In the genomic region with DNA sequence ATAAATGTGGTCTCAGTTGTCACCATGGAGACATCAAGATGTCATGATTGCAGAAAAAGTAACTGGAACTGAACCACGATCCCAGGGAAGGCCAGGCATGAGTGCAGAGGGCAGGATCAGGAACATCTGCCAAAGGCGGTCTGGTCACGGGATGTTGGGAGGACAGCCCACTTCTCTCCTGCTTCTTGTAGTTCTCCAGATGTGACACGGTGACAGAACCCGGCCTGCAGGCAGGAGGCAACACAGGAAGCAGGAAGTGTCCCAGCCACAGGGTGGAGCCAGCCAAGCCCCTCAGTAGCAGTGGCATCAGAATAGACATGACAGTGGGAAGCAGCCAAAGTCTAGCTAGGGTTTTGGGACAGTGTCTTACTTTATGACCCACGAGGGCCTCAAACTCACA, we compare ENCODE assay signal across 10 mouse cellular contexts. TPM values are rescaled to one million over a fixed set of nuclear protein-coding genes. Genes with fewer than 3 reads are reported as not detected.
DNase-seq lines count a peak whose midpoint lies in the region; ATAC-seq lines count a peak whose summit lies in the region.
"Had no signal": no experiment of that assay in that cellular context is flagged by ENCODE, and none has a peak within 500 bp of the region (broad histone marks: within the 10 kb centered on the region; RNA-seq: fewer than 3 reads in every experiment).

No protein-coding gene starts in this region.

- no peak for ATAC-seq in hindbrain, embryonic 13.5 days (ENCODE audit: low FRiP score)
- no peak for ATAC-seq in hindbrain, embryonic 14.5 days (ENCODE audit: low FRiP score)
- ATAC-seq in heart, embryonic 15.5 days (replicated peaks; ENCODE audit: insufficient number of reproducible peaks, insufficient read depth, low FRiP score, low read depth), result 0 out of 2 replicates have a peak, but pooled peaks have one; percentile 19
- no peak for ATAC-seq in midbrain, embryonic 16.5 days

- intact Hi-C loops in gastrocnemius, postnatal 14 days (cut with DNase I; ENCODE audit: low total_unique reads), result no loop called here

- H3K9ac ChIP-seq in hindbrain, embryonic 13.5 days, result no peak overlapping the region
- no peak overlapping the region for H3K9ac ChIP-seq in hindbrain, embryonic 14.5 days
- H3K9ac ChIP-seq in heart, embryonic 15.5 days, result no peak overlapping the region
- no peak overlapping the region for H3K9ac ChIP-seq in midbrain, embryonic 16.5 days (ENCODE audit: low read depth, low read length)

- no peak for DNase-seq in hindbrain, embryonic 14.5 days (ENCODE audit: low spot score)
- DNase-seq in ZHBTc4 (ENCODE audit: low read depth, low spot score), result peak; percentile 43
- DNase-seq in kidney, postnatal 4 days, result peak; percentile 60 to 77
- DNase-seq in cerebellum, adult 8-10 months, result no peak
- DNase-seq in gastrocnemius, postnatal 14 days, result no peak
- DNase-seq: cerebellum, adult 11-12 months had no signal

- no peak overlapping the region for H3K4me3 ChIP-seq in hindbrain, embryonic 13.5 days
- H3K4me3 ChIP-seq in hindbrain, embryonic 14.5 days (replicated peaks; ENCODE audit: low read length), result no peak overlapping the region
- H3K4me3 ChIP-seq in heart, embryonic 15.5 days, result no peak overlapping the region
- no peak overlapping the region for H3K4me3 ChIP-seq in midbrain, embryonic 16.5 days (ENCODE audit: low read depth, low read length)
- H3K4me3 ChIP-seq: myocyte had no signal

- peaks cover 62% of the 10 kb centered on the region for H3K4me1 ChIP-seq in hindbrain, embryonic 13.5 days (replicated peaks)
- H3K4me1 ChIP-seq in hindbrain, embryonic 14.5 days (replicated peaks; ENCODE audit: control insufficient read depth, insufficient read depth, low read length), result peaks cover 17% of the 10 kb centered on the region; the same call in 1 of the 2 replicates
- peaks cover 51% of the 10 kb centered on the region for H3K4me1 ChIP-seq in heart, embryonic 15.5 days (replicated peaks)
- H3K4me1 ChIP-seq in midbrain, embryonic 16.5 days (ENCODE audit: control insufficient read depth, insufficient read depth, low read length), result peaks cover 27% of the 10 kb centered on the region

- H3K27me3 ChIP-seq in hindbrain, embryonic 13.5 days, result no peaks in the 10 kb centered on the region
- no peaks in the 10 kb centered on the region for H3K27me3 ChIP-seq in hindbrain, embryonic 14.5 days (ENCODE audit: control insufficient read depth, insufficient read depth, low read length)
- H3K27me3 ChIP-seq in heart, embryonic 15.5 days, result no peaks in the 10 kb centered on the region
- no peaks in the 10 kb centered on the region for H3K27me3 ChIP-seq in midbrain, embryonic 16.5 days (ENCODE audit: control insufficient read depth, insufficient read depth, low read depth, low read length)

- WGBS in hindbrain, embryonic 13.5 days, result 85% methylated on average over 6 of the region's 6 CpGs
- WGBS in hindbrain, embryonic 14.5 days, result 80% methylated on average over 6 of the region's 6 CpGs
- WGBS in heart, embryonic 15.5 days, result 44% methylated on average over 6 of the region's 6 CpGs
- WGBS in midbrain, embryonic 16.5 days, result 80% methylated on average over 6 of the region's 6 CpGs

- peak overlapping the region; percentile 64; the same call in 1 of the 2 replicates for H3K27ac ChIP-seq in hindbrain, embryonic 13.5 days
- H3K27ac ChIP-seq in hindbrain, embryonic 14.5 days, result no peak overlapping the region
- peak overlapping the region; percentile 48 for H3K27ac ChIP-seq in heart, embryonic 15.5 days
- H3K27ac ChIP-seq in midbrain, embryonic 16.5 days (ENCODE audit: low read length), result no peak overlapping the region

- H3K9me3 ChIP-seq in hindbrain, embryonic 13.5 days, result no peaks in the 10 kb centered on the region
- H3K9me3 ChIP-seq in hindbrain, embryonic 14.5 days (ENCODE audit: control insufficient read depth, low read length), result no peaks in the 10 kb centered on the region
- H3K9me3 ChIP-seq in heart, embryonic 15.5 days (replicated peaks), result no peaks in the 10 kb centered on the region
- no peaks in the 10 kb centered on the region for H3K9me3 ChIP-seq in midbrain, embryonic 16.5 days (replicated peaks; ENCODE audit: control insufficient read depth, low read length, poor library complexity, severe bottlenecking)

- no peaks in the 10 kb centered on the region for H3K36me3 ChIP-seq in hindbrain, embryonic 13.5 days
- no peaks in the 10 kb centered on the region for H3K36me3 ChIP-seq in hindbrain, embryonic 14.5 days (replicated peaks; ENCODE audit: control insufficient read depth, insufficient read depth)
- no peaks in the 10 kb centered on the region for H3K36me3 ChIP-seq in heart, embryonic 15.5 days
- H3K36me3 ChIP-seq in midbrain, embryonic 16.5 days (ENCODE audit: control insufficient read depth, insufficient read depth, low read length), result no peaks in the 10 kb centered on the region

- H3K4me2 ChIP-seq in hindbrain, embryonic 13.5 days, result no peak overlapping the region
- H3K4me2 ChIP-seq in hindbrain, embryonic 14.5 days (replicated peaks), result no peak overlapping the region
- no peak overlapping the region for H3K4me2 ChIP-seq in heart, embryonic 15.5 days
- H3K4me2 ChIP-seq in midbrain, embryonic 16.5 days (ENCODE audit: low read length), result no peak overlapping the region

RNA-seq across cellular contexts. Expression of gene Zcchc14, which starts 17.2 kb away (rescaled TPM):
- polyA plus RNA-seq in hindbrain, embryonic 13.5 days (2015; fragmentation: Nextera tagmentation; extraction: Ambion mirVana), result 27.5 and 28.3 TPM in 2 replicates
- 33.5 and 35.6 TPM in 2 replicates for polyA plus RNA-seq in hindbrain, embryonic 14.5 days (2014; fragmentation: Nextera tagmentation; extraction: Ambion mirVana)
- polyA plus RNA-seq in heart, embryonic 15.5 days (2015; fragmentation: Nextera tagmentation; extraction: Ambion mirVana), result 7.8 and 8.8 TPM in 2 replicates
- polyA plus RNA-seq in midbrain, embryonic 16.5 days (2015; fragmentation: Nextera tagmentation; extraction: Ambion mirVana), result 23.9 and 28.2 TPM in 2 replicates
- total RNA-seq in gastrocnemius, postnatal 14 days (2021), result 10 to 100 TPM; 19.8 to 20.4 TPM

RNA-seq across cellular contexts. Expression of gene Map1lc3b, which starts 45.4 kb away (rescaled TPM):
- 372 and 374 TPM in 2 replicates for polyA plus RNA-seq in hindbrain, embryonic 13.5 days (2015; fragmentation: Nextera tagmentation; extraction: Ambion mirVana)
- 389 and 391 TPM in 2 replicates for polyA plus RNA-seq in hindbrain, embryonic 14.5 days (2014; fragmentation: Nextera tagmentation; extraction: Ambion mirVana)
- 189 and 199 TPM in 2 replicates for polyA plus RNA-seq in heart, embryonic 15.5 days (2015; fragmentation: Nextera tagmentation; extraction: Ambion mirVana)
- polyA plus RNA-seq in midbrain, embryonic 16.5 days (2015; fragmentation: Nextera tagmentation; extraction: Ambion mirVana), result 362 and 370 TPM in 2 replicates
- 100 to 1,000 TPM; 102 to 136 TPM for total RNA-seq in gastrocnemius, postnatal 14 days (2021)

RNA-seq across cellular contexts. Expression of gene Fbxo31, which starts 56.9 kb away (rescaled TPM):
- polyA plus RNA-seq in hindbrain, embryonic 13.5 days (2015; fragmentation: Nextera tagmentation; extraction: Ambion mirVana), result 24.4 and 26.8 TPM in 2 replicates
- polyA plus RNA-seq in hindbrain, embryonic 14.5 days (2014; fragmentation: Nextera tagmentation; extraction: Ambion mirVana), result 36.2 and 38.1 TPM in 2 replicates
- polyA plus RNA-seq in heart, embryonic 15.5 days (2015; fragmentation: Nextera tagmentation; extraction: Ambion mirVana), result 9.8 and 13.1 TPM in 2 replicates
- 32.0 and 37.6 TPM in 2 replicates for polyA plus RNA-seq in midbrain, embryonic 16.5 days (2015; fragmentation: Nextera tagmentation; extraction: Ambion mirVana)
- total RNA-seq in gastrocnemius, postnatal 14 days (2021), result 10 to 100 TPM; 75.2 to 89.8 TPM

Comparison
In these comparisons a context has a peak if more than half of its experiments do, and no peak if none do; other contexts are left out.
1. H3K27ac ChIP-seq: peak in hindbrain, embryonic 13.5 days (single experiment) and heart, embryonic 15.5 days (single experiment); none in hindbrain, embryonic 14.5 days (single experiment) and midbrain, embryonic 16.5 days (single experiment).
2. DNase-seq: peak in ZHBTc4 (single experiment) and kidney, postnatal 4 days (2 of 2); none in hindbrain, embryonic 14.5 days (single experiment), cerebellum, adult 8-10 months (single experiment) and gastrocnemius, postnatal 14 days (single experiment).